Mouse (Mus musculus) heart, adult 2 months (tissue): ENCODE data around the gene Zfp367. TPM values are rescaled to one million over a fixed set of nuclear protein-coding genes. Genes with fewer than 3 reads are reported as not detected.

Experiments used
- DNase-seq, 2 experiments: peaks; one replicate each; pipeline ENCODE4 v3.0.0; 2021
- H3K27ac ChIP-seq: fragments of 200-600 bp; 2 replicates; pipeline ENCODE4 v1.8.1; 2022
- H3K27me3 ChIP-seq: fragments of 200-500 bp; 2 replicates; pipeline ENCODE4 v1.6.1; 2012; ENCODE audit warnings: mild to moderate bottlenecking, low read length, inconsistent platforms, mixed read lengths; ENCODE audit not compliant: control insufficient read depth, insufficient read depth
- H3K36me3 ChIP-seq: fragments of 200-500 bp; 2 replicates; pipeline ENCODE4 v1.6.1; 2012; ENCODE audit warnings: low read length, inconsistent platforms; ENCODE audit not compliant: control insufficient read depth, insufficient read depth
- H3K4me1 ChIP-seq: fragments of 200-500 bp; 2 replicates; pipeline ENCODE4 v1.6.1; 2011; ENCODE audit warnings: low read length; ENCODE audit not compliant: control insufficient read depth, insufficient read depth
- H3K4me3 ChIP-seq: fragments of 200-600 bp; 2 replicates; pipeline ENCODE4 v1.8.1; 2022
- H3K79me2 ChIP-seq: fragments of 200-500 bp; replicated peaks from 2 replicates; pipeline ENCODE4 v1.6.1; 2012; ENCODE audit warnings: mild to moderate bottlenecking, inconsistent platforms, low read length, moderate library complexity, mixed read lengths; ENCODE audit not compliant: control insufficient read depth, insufficient read depth
- H3K9ac ChIP-seq: fragments of 200-500 bp; 2 replicates; pipeline ENCODE4 v1.6.1; 2012; ENCODE audit warnings: low read depth, mild to moderate bottlenecking, control low read depth, inconsistent platforms, low read length, mixed read lengths
- CTCF ChIP-seq: fragments of 200-600 bp; IDR thresholded peaks from 2 replicates; pipeline ENCODE4 v1.8.1; 2022; ENCODE audit warnings: antibody characterized with exemption, mild to moderate bottlenecking, moderate library complexity
- EP300 ChIP-seq: fragments of 200-500 bp; IDR thresholded peaks from 2 replicates; pipeline ENCODE4 v1.6.1; 2011; ENCODE audit warnings: low read depth, low read length, control low read depth; ENCODE audit not compliant: insufficient read depth
- POLR2A ChIP-seq: fragments of 200-500 bp; IDR thresholded peaks from 2 replicates; pipeline ENCODE4 v1.6.1; 2011; ENCODE audit warnings: mild to moderate bottlenecking, low read depth, low read length, control low read depth; ENCODE audit not compliant: insufficient read depth
- WGBS: fragments of 180-500 bp; shearing (Covaris S2); methylation state at CpG from one replicate; pipeline ENCODE4 v1.1.7; 2018; 5-methylcytosine and 5-hydroxymethylcytosine counted together
- intact Hi-C: fragments of 180-260 bp; cut with DNase I; formaldehyde crosslinking; loops from one replicate; pipeline ENCODE4 v1.15.1; 2025
- polyA plus RNA-seq: library from polyadenylated mRNA; depleted of rRNA; stranded (reverse); fragments of >200 nt; gene quantifications from 2 replicates; pipeline ENCODE4 v1.2.3, GENCODE M21; 2012; rRNA removed
- total RNA-seq, 2 experiments: library from RNA; stranded (reverse); gene quantifications; 2 replicates each; pipeline ENCODE4 v1.2.3; 2021

The Zfp367 gene
- total and polyA plus RNA-seq, 3 experiments: 14.4 to 23.0 (median 20.9) TPM

DNA sequence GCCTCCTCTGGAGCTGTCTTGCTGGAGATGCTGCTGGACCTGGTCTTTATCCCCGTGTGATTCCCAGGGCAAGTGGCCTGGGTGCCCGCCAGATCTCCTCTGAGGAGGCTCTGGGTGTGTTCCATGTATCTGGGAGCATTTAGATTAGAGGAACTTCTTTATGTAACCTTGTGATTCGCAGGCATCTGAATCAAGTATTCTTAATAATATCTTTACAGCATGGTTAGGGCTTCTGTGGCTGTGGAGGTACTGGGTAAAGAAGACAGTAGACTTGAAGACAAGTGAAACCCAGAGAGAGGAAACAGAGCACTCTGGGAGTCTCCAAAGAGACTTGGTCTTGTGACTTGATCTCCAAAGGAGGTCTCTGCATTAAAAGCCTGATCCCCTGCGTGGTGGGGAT is 63.9 kb downstream of the Zfp367 start, which contains the start of gene Hsd17b3:
Gene Hsd17b3, minus strand, starts transcription at position 101 of the 400 bp plus-strand sequence.
- Histone ChIP-seq H3K27ac (no peak within 1 kb of the TSS), H3K27me3 (peaks cover 2% of the 10 kb centered on the region; the same call in 1 of the 2 replicates), H3K36me3 (no peaks in the 10 kb centered on the region), H3K9ac (no peak within 1 kb of the TSS), H3K79me2 (no peaks in the 10 kb centered on the region), H3K4me3 (no peak within 1 kb of the TSS), H3K4me1 (no peaks in the 10 kb centered on the region)
- TF ChIP-seq POLR2A (no peak), EP300 (no peak), CTCF (no peak)
- intact Hi-C loops: no loop called here
- no peak for DNase-seq
- WGBS: 59% methylated on average over 4 of the region's 4 CpGs

DNA sequence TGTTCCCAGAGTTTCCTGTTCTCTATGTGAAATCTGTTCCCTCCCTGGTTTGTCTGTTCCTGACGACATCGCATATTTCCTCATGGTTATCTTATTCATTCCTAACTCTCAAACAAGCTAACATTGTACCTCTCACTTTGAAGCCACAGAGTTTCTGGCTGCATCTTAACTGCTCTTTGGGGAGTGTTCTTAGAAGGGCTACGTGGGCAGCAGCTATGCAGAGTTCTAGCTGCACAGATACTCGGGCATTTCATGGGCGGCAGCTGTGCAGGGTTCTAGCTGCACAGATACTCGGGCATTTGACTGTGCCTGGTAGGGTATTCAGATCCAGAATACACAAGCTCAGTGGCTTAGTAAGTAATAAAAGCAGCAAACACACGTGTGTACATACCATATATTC is 64.9 kb downstream of the Zfp367 start:
- H3K4me3 ChIP-seq: no peak overlapping the region
- 51% methylated on average over 7 of the region's 7 CpGs for WGBS
- H3K4me1 ChIP-seq: no peaks in the 10 kb centered on the region
- intact Hi-C loops: no loop called here
- H3K9ac ChIP-seq: no peak overlapping the region
- no peak for TF ChIP-seq POLR2A
- H3K36me3 ChIP-seq: no peaks in the 10 kb centered on the region
- peaks cover 2% of the 10 kb centered on the region; the same call in 1 of the 2 replicates for H3K27me3 ChIP-seq
- H3K79me2 ChIP-seq: no peaks in the 10 kb centered on the region
- DNase-seq: no peak
- no peak overlapping the region for H3K27ac ChIP-seq

DNA sequence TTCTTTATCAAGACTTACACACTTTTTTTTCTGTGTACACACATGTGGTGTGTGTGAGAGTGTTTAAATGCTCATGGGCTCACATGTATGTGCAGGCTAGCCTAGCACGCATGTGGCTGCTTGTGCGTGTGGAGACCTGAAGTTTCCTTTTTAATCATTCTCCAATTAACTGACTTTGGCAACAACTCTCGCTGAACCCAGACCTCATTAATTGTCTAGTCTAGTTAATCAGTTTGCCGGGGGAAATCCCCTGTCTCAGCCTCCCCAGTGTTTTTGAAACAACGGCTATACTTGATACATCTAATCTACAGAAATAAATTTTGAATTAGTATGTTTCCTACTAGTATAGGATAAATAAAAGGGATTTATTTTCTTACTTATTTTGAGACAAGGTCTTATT is 67.0 kb downstream of the Zfp367 start:
- TF ChIP-seq CTCF: no peak
- TF ChIP-seq POLR2A: no peak
- TF ChIP-seq EP300: no peak
- no peaks in the 10 kb centered on the region for H3K36me3 ChIP-seq
- H3K9ac ChIP-seq: no peak overlapping the region
- WGBS: 85% methylated on average over 5 of the region's 5 CpGs
- no peak for DNase-seq
- H3K27ac ChIP-seq: no peak overlapping the region
- no peaks in the 10 kb centered on the region for H3K4me1 ChIP-seq
- H3K79me2 ChIP-seq: no peaks in the 10 kb centered on the region
- no peak overlapping the region for H3K4me3 ChIP-seq
- H3K27me3 ChIP-seq: no peaks in the 10 kb centered on the region
- intact Hi-C loops: no loop called here

DNA sequence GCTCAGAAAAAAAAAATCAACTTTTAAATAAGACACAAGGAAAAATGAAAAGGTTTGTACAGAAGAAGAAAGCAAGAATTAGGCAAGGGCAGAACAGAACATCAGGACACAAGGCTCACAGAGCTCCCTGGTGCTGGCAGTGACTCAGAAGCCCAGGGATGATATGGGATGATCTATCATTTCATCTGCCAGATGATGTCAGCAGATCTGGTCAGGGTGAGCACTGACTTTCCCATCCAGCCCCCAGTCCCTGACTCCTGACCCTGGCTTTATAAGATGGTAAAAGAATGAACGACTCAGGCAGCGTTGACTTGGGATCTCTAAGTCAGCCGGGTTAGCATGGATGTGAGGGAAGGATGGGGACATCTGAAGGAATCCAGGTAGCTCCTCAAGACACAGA is 69.7 kb downstream of the Zfp367 start:
- WGBS: 75% methylated on average over 3 of the region's 3 CpGs
- Histone ChIP-seq H3K27me3 (no peaks in the 10 kb centered on the region), H3K27ac (no peak overlapping the region), H3K79me2 (no peaks in the 10 kb centered on the region), H3K4me1 (no peaks in the 10 kb centered on the region), H3K36me3 (no peaks in the 10 kb centered on the region), H3K9ac (no peak overlapping the region), H3K4me3 (no peak overlapping the region)
- DNase-seq: no peak
- TF ChIP-seq POLR2A: no peak
- no peak for TF ChIP-seq EP300
- no peak for TF ChIP-seq CTCF
- intact Hi-C loops: no loop called here

Other genes with a start within 250 kb of the Zfp367 start
- not detected for gene Hsd17b3, start 64.0 kb downstream of the Zfp367 start, total RNA-seq
- not detected in 2 replicates for gene Hsd17b3, start 64.0 kb downstream of the Zfp367 start, polyA plus RNA-seq
- 1 to 10 TPM; 1.3 to 1.6 TPM for gene Slc35d2, start 23.8 kb downstream of the Zfp367 start, total RNA-seq
- 1.7 and 3.1 TPM in 2 replicates for gene Slc35d2, start 23.8 kb downstream of the Zfp367 start, polyA plus RNA-seq
- gene Habp4, start 8.6 kb upstream of the Zfp367 start, total RNA-seq: 10 to 100 TPM; 47.7 to 48.2 TPM
- 29.3 and 37.6 TPM in 2 replicates for gene Habp4, start 8.6 kb upstream of the Zfp367 start, polyA plus RNA-seq
- 1 to 10 TPM; 8.7 to 8.8 TPM for gene Cdc14b, start 122.1 kb upstream of the Zfp367 start, total RNA-seq
- gene Cdc14b, start 122.1 kb upstream of the Zfp367 start, polyA plus RNA-seq: 8.2 and 19.8 TPM in 2 replicates
- gene Aaed1, start 159.5 kb upstream of the Zfp367 start, total RNA-seq: 10 to 100 TPM; 55.7 to 65.7 TPM
- 19.6 and 28.4 TPM in 2 replicates for gene Aaed1, start 159.5 kb upstream of the Zfp367 start, polyA plus RNA-seq
- 100 to 1,000 TPM; 221 to 288 TPM for gene Ctsl, start 217.7 kb upstream of the Zfp367 start, total RNA-seq
- 90.0 and 166 TPM in 2 replicates for gene Ctsl, start 217.7 kb upstream of the Zfp367 start, polyA plus RNA-seq